Comparison of ENCODE assay signal across 28 mouse cellular contexts in the genomic region with DNA sequence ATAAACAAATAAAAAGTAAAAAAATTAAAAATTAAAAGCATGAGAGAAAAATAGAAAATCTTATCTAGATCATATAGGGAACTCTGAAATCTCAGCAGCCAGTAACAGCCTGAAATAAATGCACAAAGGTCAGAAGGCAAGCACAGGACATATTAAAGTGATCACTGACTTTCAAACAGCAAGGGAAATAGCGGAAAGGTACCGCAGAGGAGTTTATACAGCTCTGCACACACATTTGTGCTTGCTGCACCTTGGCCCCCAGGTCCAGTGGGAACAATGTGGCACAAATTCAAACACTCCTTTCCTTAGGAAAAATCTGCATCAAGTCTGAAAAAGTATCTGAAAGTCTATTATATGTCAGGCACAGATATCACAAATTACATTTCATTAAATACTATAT.
"Had no signal": no experiment of that assay in that cellular context is flagged by ENCODE, and none has a peak within 500 bp of the region (broad histone marks: within the 10 kb centered on the region; RNA-seq: fewer than 3 reads in every experiment).

No protein-coding gene starts in this region.

- H3K27me3 ChIP-seq: limb, embryonic 12.5 days; limb, embryonic 13.5 days; limb, embryonic 15.5 days; liver, embryonic 13.5 days; liver, embryonic 15.5 days; lung, embryonic 15.5 days; megakaryocyte, embryonic 14.5 days; midbrain, embryonic 12.5 days; midbrain, embryonic 13.5 days; midbrain, embryonic 15.5 days; neural tube, embryonic 12.5 days had no signal

- H3K4me2 ChIP-seq: limb, embryonic 12.5 days; limb, embryonic 13.5 days; limb, embryonic 15.5 days; liver, embryonic 13.5 days; liver, embryonic 15.5 days; lung, embryonic 14.5 days; lung, embryonic 15.5 days; midbrain, embryonic 11.5 days; midbrain, embryonic 12.5 days; midbrain, embryonic 13.5 days; midbrain, embryonic 15.5 days; neural tube, embryonic 12.5 days had no signal

- ATAC-seq: lung, postnatal 0 days; midbrain, embryonic 13.5 days; midbrain, embryonic 15.5 days; midbrain, embryonic 16.5 days had no signal

- H3K9ac ChIP-seq: limb, embryonic 12.5 days; limb, embryonic 13.5 days; limb, embryonic 15.5 days; liver, embryonic 13.5 days; liver, embryonic 14.5 days; liver, embryonic 15.5 days; lung, embryonic 14.5 days; lung, embryonic 15.5 days; midbrain, embryonic 12.5 days; midbrain, embryonic 13.5 days; midbrain, embryonic 15.5 days; neural tube, embryonic 12.5 days had no signal

- H3K4me1 ChIP-seq: limb, embryonic 15.5 days; liver, embryonic 13.5 days; liver, embryonic 15.5 days; lung, embryonic 15.5 days; megakaryocyte, embryonic 14.5 days; midbrain, embryonic 10.5 days; midbrain, embryonic 12.5 days; midbrain, embryonic 13.5 days; midbrain, embryonic 15.5 days; neural tube, embryonic 12.5 days had no signal

- H3K36me3 ChIP-seq: limb, embryonic 12.5 days; limb, embryonic 13.5 days; limb, embryonic 15.5 days; liver, embryonic 13.5 days; liver, embryonic 15.5 days; lung, embryonic 15.5 days; midbrain, embryonic 10.5 days; midbrain, embryonic 12.5 days; midbrain, embryonic 13.5 days; midbrain, embryonic 15.5 days; neural tube, embryonic 12.5 days had no signal

- H3K9me3 ChIP-seq: limb, embryonic 10.5 days; limb, embryonic 12.5 days; limb, embryonic 13.5 days; limb, embryonic 15.5 days; liver, embryonic 13.5 days; liver, embryonic 15.5 days; lung, embryonic 15.5 days; megakaryocyte, embryonic 14.5 days; midbrain, embryonic 10.5 days; midbrain, embryonic 12.5 days; midbrain, embryonic 13.5 days; midbrain, embryonic 15.5 days; neural tube, embryonic 12.5 days had no signal

- DNase-seq: left cerebral cortex, postnatal 4 days; liver; liver, embryonic 13.5 days; lung, adult 2 months; lung, embryonic 14.5 days; lung, postnatal 10 days; lung, postnatal 14 days; lung, postnatal 4 days; midbrain, embryonic 14.5 days had no signal

- H3K27ac ChIP-seq: left cerebral cortex, adult 2 months; limb, embryonic 10.5 days; limb, embryonic 12.5 days; limb, embryonic 13.5 days; limb, embryonic 15.5 days; liver, embryonic 13.5 days; liver, embryonic 14.5 days; liver, embryonic 15.5 days; lung, embryonic 15.5 days; macrophage; midbrain, embryonic 10.5 days; midbrain, embryonic 12.5 days; midbrain, embryonic 13.5 days; midbrain, embryonic 15.5 days; neural tube, embryonic 12.5 days had no signal

- H3K4me3 ChIP-seq: left cerebral cortex, adult 2 months; limb, embryonic 10.5 days; limb, embryonic 12.5 days; limb, embryonic 13.5 days; limb, embryonic 15.5 days; liver, embryonic 13.5 days; liver, embryonic 15.5 days; lung, embryonic 15.5 days; megakaryocyte, embryonic 14.5 days; midbrain, embryonic 10.5 days; midbrain, embryonic 12.5 days; midbrain, embryonic 13.5 days; midbrain, embryonic 15.5 days; myocyte; neural tube, embryonic 12.5 days had no signal
